Mouse (Mus musculus) liver, adult 2 months (tissue): ENCODE measurements at regions not wholly inside any gene's neighbourhood (a gene's known extent, or its start where the extent isn't known, plus 50 kb on each side); places are given as distances from the start of the nearest gene placed in this dataset.

Experiments used
- DNase-seq: peaks from one replicate; pipeline ENCODE4 v3.0.0-alpha.2; 2011; ENCODE audit warnings: low read depth, low spot score; ENCODE audit errors: extremely low read depth
- H3K27ac ChIP-seq: fragments of 200-500 bp; replicated peaks from 2 replicates; pipeline ENCODE4 v1.5.1; 2012; ENCODE audit warnings: low read depth, mild to moderate bottlenecking, control low read depth, inconsistent platforms, low read length; ENCODE audit not compliant: insufficient read depth
- H3K27me3 ChIP-seq: fragments of 200-500 bp; 2 replicates; pipeline ENCODE4 v1.6.1; 2012; ENCODE audit warnings: mild to moderate bottlenecking, moderate library complexity, low read length, inconsistent platforms; ENCODE audit not compliant: control insufficient read depth, insufficient read depth
- H3K36me3 ChIP-seq: fragments of 200-500 bp; 2 replicates; pipeline ENCODE4 v1.6.1; 2012; ENCODE audit warnings: low read length, inconsistent platforms; ENCODE audit not compliant: control insufficient read depth, insufficient read depth
- H3K4me1 ChIP-seq: fragments of 200-500 bp; 2 replicates; pipeline ENCODE4 v1.6.1; 2011; ENCODE audit warnings: low read length; ENCODE audit not compliant: control insufficient read depth, insufficient read depth
- H3K4me3 ChIP-seq: fragments of 200-500 bp; 2 replicates; pipeline ENCODE4 v1.5.1; 2011; ENCODE audit warnings: low read depth, mild to moderate bottlenecking, control low read depth, low read length, moderate library complexity; ENCODE audit not compliant: insufficient read depth
- H3K79me2 ChIP-seq: fragments of 200-500 bp; 2 replicates; pipeline ENCODE4 v1.6.1; 2012; ENCODE audit warnings: inconsistent platforms, mild to moderate bottlenecking, low read length, moderate library complexity; ENCODE audit not compliant: control insufficient read depth, insufficient read depth
- H3K9ac ChIP-seq: fragments of 200-500 bp; 2 replicates; pipeline ENCODE4 v1.6.1; 2012; ENCODE audit warnings: low read depth, mild to moderate bottlenecking, control low read depth, inconsistent platforms, low read length
- CTCF ChIP-seq: fragments of 200-500 bp; IDR thresholded peaks from 2 replicates; pipeline ENCODE4 v1.5.1; 2011; ENCODE audit warnings: low read depth, low read length, control low read depth
- POLR2A ChIP-seq: fragments of 200-500 bp; IDR thresholded peaks from 2 replicates; pipeline ENCODE4 v1.6.1; 2011; ENCODE audit warnings: low read length, control low read depth; ENCODE audit not compliant: insufficient read depth; ENCODE audit errors: extremely low read depth
- WGBS: fragments of 180-500 bp; shearing (Covaris S2); methylation state at CpG from one replicate; pipeline ENCODE4 v1.1.7; 2018; 5-methylcytosine and 5-hydroxymethylcytosine counted together

GRCm38 (mm10) chr14:105518706-105519105, 260.3 kb downstream of the Ndfip2 start:
- no peak for DNase-seq
- no peaks in the 10 kb centered on the region for H3K27me3 ChIP-seq
- 32% methylated on average over 7 of the region's 7 CpGs for WGBS
- no peak overlapping the region for H3K9ac ChIP-seq
- no peaks in the 10 kb centered on the region for H3K4me1 ChIP-seq
- H3K36me3 ChIP-seq, result no peaks in the 10 kb centered on the region
- H3K79me2 ChIP-seq, result no peaks in the 10 kb centered on the region
- H3K27ac ChIP-seq, result no peak overlapping the region
- TF ChIP-seq CTCF (no peak), POLR2A (no peak)
- H3K4me3 ChIP-seq, result no peak overlapping the region

DNA sequence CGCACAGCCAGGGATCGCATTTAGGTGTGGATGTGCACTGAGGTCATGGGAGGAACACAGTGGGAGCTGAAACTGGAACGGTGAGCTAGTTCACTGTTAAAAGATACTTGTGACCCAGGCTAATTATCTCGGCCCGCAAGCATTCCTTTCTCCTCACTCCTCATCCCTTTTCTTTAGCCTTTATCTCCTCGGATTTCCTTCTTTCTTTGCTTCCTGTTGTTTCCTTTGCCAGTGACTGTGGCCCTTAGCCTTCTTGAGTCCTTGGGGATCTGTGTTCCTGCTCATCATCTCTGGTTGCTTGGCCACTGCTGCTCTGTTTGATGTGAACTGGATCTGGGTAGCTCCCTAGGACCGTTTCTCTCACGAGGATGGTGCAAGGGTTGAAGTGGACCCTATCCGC, 256.0 kb downstream of the Ndfip2 start:
- Histone ChIP-seq H3K27ac (no peak overlapping the region), H3K27me3 (no peaks in the 10 kb centered on the region), H3K79me2 (no peaks in the 10 kb centered on the region), H3K4me3 (no peak overlapping the region), H3K4me1 (no peaks in the 10 kb centered on the region), H3K36me3 (no peaks in the 10 kb centered on the region), H3K9ac (no peak overlapping the region)
- WGBS, result 54% methylated on average over 9 of the region's 9 CpGs
- no peak for DNase-seq
- TF ChIP-seq POLR2A (no peak), CTCF (no peak)

- 85% methylated on average over 12 of the region's 12 CpGs for WGBS
- TF ChIP-seq POLR2A (no peak), CTCF (no peak)
- no peaks in the 10 kb centered on the region for H3K36me3 ChIP-seq
- no peak overlapping the region for H3K4me3 ChIP-seq
- H3K27ac ChIP-seq, result no peak overlapping the region
- no peaks in the 10 kb centered on the region for H3K4me1 ChIP-seq
- no peaks in the 10 kb centered on the region for H3K27me3 ChIP-seq
- no peak for DNase-seq
- no peak overlapping the region for H3K9ac ChIP-seq
- no peaks in the 10 kb centered on the region for H3K79me2 ChIP-seq
Observed at GRCm38 (mm10) chr14:105512914-105513677, 254.7 kb downstream of the Ndfip2 start.

DNA sequence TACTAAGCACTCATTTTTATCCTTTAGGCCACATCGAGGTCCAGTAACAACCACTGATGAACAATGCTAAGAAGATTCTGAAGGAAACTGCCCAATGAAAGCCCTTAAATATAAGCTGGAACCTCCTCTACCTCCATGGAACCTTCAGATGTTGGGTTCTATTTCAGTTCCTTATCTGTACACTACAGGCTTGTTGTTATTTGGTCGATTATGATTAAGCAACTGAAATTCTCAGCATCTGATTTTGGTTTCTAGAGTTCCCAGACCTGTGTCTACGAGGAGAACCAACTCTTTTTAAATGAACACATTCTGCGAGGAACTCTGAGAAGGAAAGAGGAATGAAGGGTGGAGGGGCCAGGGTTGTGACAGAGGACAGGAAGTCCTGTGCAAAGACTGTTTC, 253.5 kb downstream of the Ndfip2 start:
- 79% methylated on average over 4 of the region's 4 CpGs for WGBS
- no peaks in the 10 kb centered on the region for H3K27me3 ChIP-seq
- H3K36me3 ChIP-seq, result no peaks in the 10 kb centered on the region
- no peak for TF ChIP-seq POLR2A
- no peaks in the 10 kb centered on the region for H3K79me2 ChIP-seq
- DNase-seq, result no peak
- no peak overlapping the region for H3K9ac ChIP-seq
- no peaks in the 10 kb centered on the region for H3K4me1 ChIP-seq
- no peak overlapping the region for H3K4me3 ChIP-seq
- no peak overlapping the region for H3K27ac ChIP-seq

DNA sequence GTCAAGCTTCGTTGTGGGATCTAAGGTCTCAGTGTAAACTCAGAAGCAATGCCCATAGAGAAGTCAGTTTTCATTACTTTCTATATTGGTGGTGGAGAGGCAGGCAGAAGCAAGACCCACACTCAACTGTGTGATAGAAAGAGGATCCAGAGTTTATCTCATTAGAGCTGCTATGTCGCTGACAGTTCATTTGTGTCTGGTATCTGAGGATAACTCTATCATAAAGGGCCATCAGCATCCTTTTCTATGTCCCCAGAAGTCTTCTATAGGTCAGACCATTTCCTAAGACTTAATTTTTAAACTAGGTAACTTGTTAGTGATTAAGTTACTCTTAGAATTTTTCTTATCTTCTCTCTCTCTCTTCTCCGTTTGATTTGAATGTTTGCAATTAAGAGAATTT, 252.8 kb downstream of the Ndfip2 start:
- Histone ChIP-seq H3K4me1 (no peaks in the 10 kb centered on the region), H3K4me3 (no peak overlapping the region), H3K27ac (no peak overlapping the region), H3K79me2 (no peaks in the 10 kb centered on the region), H3K9ac (no peak overlapping the region), H3K27me3 (no peaks in the 10 kb centered on the region), H3K36me3 (no peaks in the 10 kb centered on the region)
- no peak for DNase-seq
- TF ChIP-seq POLR2A (no peak), CTCF (no peak)
- 76% methylated on average over 3 of the region's 3 CpGs for WGBS

GRCm38 (mm10) chr14:105505261-105505660, 246.9 kb downstream of the Ndfip2 start:
- 80% methylated on average over 4 of the region's 4 CpGs for WGBS
- Histone ChIP-seq H3K27ac (no peak overlapping the region), H3K9ac (no peak overlapping the region), H3K4me1 (no peaks in the 10 kb centered on the region), H3K4me3 (no peak overlapping the region), H3K27me3 (peaks cover 3% of the 10 kb centered on the region; the same call in 1 of the 2 replicates), H3K36me3 (no peaks in the 10 kb centered on the region), H3K79me2 (no peaks in the 10 kb centered on the region)
- TF ChIP-seq POLR2A, result no peak
- TF ChIP-seq CTCF, result no peak
- DNase-seq, result no peak
